Mouse (Mus musculus): ENCODE measurements at regions not wholly inside any gene's neighbourhood (a gene's known extent, or its start where the extent isn't known, plus 50 kb on each side); places are given as distances from the start of the nearest gene placed in this dataset.

DNA sequence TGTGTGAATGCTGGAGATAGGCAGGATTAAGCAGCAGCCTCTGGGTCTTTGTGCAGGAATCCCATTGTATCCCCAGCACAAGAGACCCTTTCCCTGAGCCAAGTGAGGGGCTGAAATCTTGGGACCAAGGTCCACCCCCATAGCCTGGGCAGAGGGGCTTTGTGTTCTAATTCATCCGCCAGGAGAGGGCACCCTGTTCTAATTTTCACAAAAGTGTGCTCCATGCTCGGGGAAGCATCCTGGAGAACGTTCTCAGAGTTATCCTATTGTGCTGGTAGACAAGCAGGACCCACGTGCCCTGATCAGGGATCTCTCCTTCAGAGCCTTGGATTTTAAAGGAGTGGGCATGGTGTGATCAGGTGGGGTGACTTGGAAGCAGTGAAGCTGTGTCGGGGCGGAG is 191.5 kb upstream of the 4931429L15Rik start:
- Histone ChIP-seq H3K4me1 (replicated peaks; ENCODE audit: control insufficient read depth, insufficient read depth, low read length) (no peaks in the 10 kb centered on the region), H3K27ac (ENCODE audit: control insufficient read depth, insufficient read depth, low read length) (no peak overlapping the region), H3K36me3 (ENCODE audit: control insufficient read depth, insufficient read depth, low read length) (no peaks in the 10 kb centered on the region), H3K4me3 (ENCODE audit: control insufficient read depth, insufficient read depth, low read length) (no peak overlapping the region), H3K27me3 (ENCODE audit: control insufficient read depth, insufficient read depth, low read length) (no peaks in the 10 kb centered on the region)
- TF ChIP-seq CTCF (IDR thresholded peaks at IDR 0.05; ENCODE audit: borderline replicate concordance, control insufficient read depth, extremely low read depth, insufficient read depth, low read length, poor library complexity) (no peak), POLR2A (IDR thresholded peaks at IDR 0.05; ENCODE audit: control insufficient read depth, extremely low read depth, insufficient read depth, low read length, poor library complexity) (no peak)
- DNase-seq, result no peak
- 72% methylated on average over 6 of the region's 6 CpGs for WGBS

DNA sequence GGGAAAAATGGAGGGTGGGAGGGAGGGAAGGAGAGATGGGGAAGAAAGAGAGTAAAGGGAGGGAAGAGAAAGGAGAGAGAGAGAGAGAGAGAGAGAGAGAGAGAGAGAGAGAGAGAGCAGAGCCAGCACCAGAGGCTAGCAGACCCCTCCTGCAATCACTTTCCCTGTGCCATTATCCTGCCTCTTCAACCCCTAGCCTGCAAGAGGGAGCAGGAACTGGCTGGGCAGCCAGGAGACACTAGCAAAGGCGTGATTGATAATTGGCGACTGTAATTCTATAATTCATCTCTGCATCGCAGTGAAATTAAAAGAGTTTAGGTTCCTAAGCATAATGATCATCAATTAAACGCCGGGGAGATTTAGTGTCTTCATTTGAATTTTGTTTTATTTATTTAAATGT is 190.1 kb upstream of the 4931429L15Rik start:
- TF ChIP-seq CTCF (IDR thresholded peaks at IDR 0.05; ENCODE audit: borderline replicate concordance, control insufficient read depth, extremely low read depth, insufficient read depth, low read length, poor library complexity) (no peak), POLR2A (IDR thresholded peaks at IDR 0.05; ENCODE audit: control insufficient read depth, extremely low read depth, insufficient read depth, low read length, poor library complexity) (no peak)
- WGBS, result 74% methylated on average over 5 of the region's 5 CpGs
- H3K4me3 ChIP-seq (ENCODE audit: control insufficient read depth, insufficient read depth, low read length), result no peak overlapping the region
- no peaks in the 10 kb centered on the region for H3K36me3 ChIP-seq (ENCODE audit: control insufficient read depth, insufficient read depth, low read length)
- no peaks in the 10 kb centered on the region for H3K4me1 ChIP-seq (replicated peaks; ENCODE audit: control insufficient read depth, insufficient read depth, low read length)
- no peak overlapping the region for H3K27ac ChIP-seq (ENCODE audit: control insufficient read depth, insufficient read depth, low read length)
- DNase-seq, result no peak
- H3K27me3 ChIP-seq (ENCODE audit: control insufficient read depth, insufficient read depth, low read length), result no peaks in the 10 kb centered on the region

- no peaks in the 10 kb centered on the region for H3K4me1 ChIP-seq (replicated peaks; ENCODE audit: control insufficient read depth, insufficient read depth, low read length)
- TF ChIP-seq POLR2A (IDR thresholded peaks at IDR 0.05; ENCODE audit: control insufficient read depth, extremely low read depth, insufficient read depth, low read length, poor library complexity) (no peak), CTCF (IDR thresholded peaks at IDR 0.05; ENCODE audit: borderline replicate concordance, control insufficient read depth, extremely low read depth, insufficient read depth, low read length, poor library complexity) (no peak)
- H3K36me3 ChIP-seq (ENCODE audit: control insufficient read depth, insufficient read depth, low read length), result no peaks in the 10 kb centered on the region
- no peak overlapping the region for H3K4me3 ChIP-seq (ENCODE audit: control insufficient read depth, insufficient read depth, low read length)
- H3K27me3 ChIP-seq (ENCODE audit: control insufficient read depth, insufficient read depth, low read length), result no peaks in the 10 kb centered on the region
- no peak for DNase-seq
- WGBS, result 40% methylated on average over 5 of the region's 5 CpGs
- H3K27ac ChIP-seq (ENCODE audit: control insufficient read depth, insufficient read depth, low read length), result no peak overlapping the region
These were observed 189.7 kb upstream of the 4931429L15Rik start for GRCm38 (mm10) chr9:46509458-46509857.

DNA sequence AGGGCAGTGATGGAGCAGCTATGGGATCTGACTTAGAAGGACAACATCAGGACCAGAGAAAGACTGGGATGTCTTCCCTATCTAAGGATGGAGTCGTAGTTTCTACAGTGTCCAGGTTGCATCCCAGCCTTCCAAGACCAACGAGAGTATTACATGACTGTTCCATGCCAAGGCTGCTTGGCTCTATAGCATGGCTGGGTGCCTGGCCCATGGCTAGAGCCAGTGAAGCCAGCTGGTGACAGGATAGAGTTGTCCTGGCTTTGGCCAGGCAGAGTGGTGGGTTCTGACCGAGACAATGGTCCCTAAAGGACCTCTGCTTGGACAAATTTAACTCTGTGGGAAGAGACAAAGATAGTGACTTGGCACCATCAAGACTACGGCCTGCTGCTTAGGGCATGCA is 187.2 kb upstream of the 4931429L15Rik start:
- DNase-seq, result no peak
- no peaks in the 10 kb centered on the region for H3K4me1 ChIP-seq (replicated peaks; ENCODE audit: control insufficient read depth, insufficient read depth, low read length)
- TF ChIP-seq POLR2A (IDR thresholded peaks at IDR 0.05; ENCODE audit: control insufficient read depth, extremely low read depth, insufficient read depth, low read length, poor library complexity) (no peak), CTCF (IDR thresholded peaks at IDR 0.05; ENCODE audit: borderline replicate concordance, control insufficient read depth, extremely low read depth, insufficient read depth, low read length, poor library complexity) (no peak)
- no peaks in the 10 kb centered on the region for H3K27me3 ChIP-seq (ENCODE audit: control insufficient read depth, insufficient read depth, low read length)
- 77% methylated on average over 4 of the region's 4 CpGs for WGBS
- no peaks in the 10 kb centered on the region for H3K36me3 ChIP-seq (ENCODE audit: control insufficient read depth, insufficient read depth, low read length)
- no peak overlapping the region for H3K4me3 ChIP-seq (ENCODE audit: control insufficient read depth, insufficient read depth, low read length)
- no peak overlapping the region for H3K27ac ChIP-seq (ENCODE audit: control insufficient read depth, insufficient read depth, low read length)

GRCm38 (mm10) chr9:46504536-46504935 is 184.8 kb upstream of the 4931429L15Rik start:
- no peak for TF ChIP-seq POLR2A (IDR thresholded peaks at IDR 0.05; ENCODE audit: control insufficient read depth, extremely low read depth, insufficient read depth, low read length, poor library complexity)
- no peak for TF ChIP-seq CTCF (IDR thresholded peaks at IDR 0.05; ENCODE audit: borderline replicate concordance, control insufficient read depth, extremely low read depth, insufficient read depth, low read length, poor library complexity)
- H3K4me3 ChIP-seq (ENCODE audit: control insufficient read depth, insufficient read depth, low read length), result no peak overlapping the region
- no peaks in the 10 kb centered on the region for H3K36me3 ChIP-seq (ENCODE audit: control insufficient read depth, insufficient read depth, low read length)
- WGBS, result 60% methylated on average over 12 of the region's 12 CpGs
- no peak for DNase-seq
- H3K27ac ChIP-seq (ENCODE audit: control insufficient read depth, insufficient read depth, low read length), result no peak overlapping the region
- H3K4me1 ChIP-seq (replicated peaks; ENCODE audit: control insufficient read depth, insufficient read depth, low read length), result no peaks in the 10 kb centered on the region
- no peaks in the 10 kb centered on the region for H3K27me3 ChIP-seq (ENCODE audit: control insufficient read depth, insufficient read depth, low read length)

DNA sequence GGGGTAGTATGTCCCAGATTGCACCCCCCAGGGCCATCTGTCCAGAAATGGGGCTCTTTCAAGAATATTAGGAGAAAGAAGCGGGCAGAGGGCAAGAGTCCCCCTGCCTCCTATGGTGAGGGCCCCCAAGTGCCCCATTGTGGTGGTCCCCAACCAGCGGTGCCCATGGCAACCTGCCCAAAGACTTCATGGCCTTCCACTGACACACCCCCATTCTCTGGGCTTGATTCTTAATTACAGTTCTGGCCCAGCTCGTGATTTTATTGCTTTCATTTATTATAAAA is 184.3 kb upstream of the 4931429L15Rik start:
- Histone ChIP-seq H3K27me3 (ENCODE audit: control insufficient read depth, insufficient read depth, low read length) (no peaks in the 10 kb centered on the region), H3K4me1 (replicated peaks; ENCODE audit: control insufficient read depth, insufficient read depth, low read length) (no peaks in the 10 kb centered on the region), H3K27ac (ENCODE audit: control insufficient read depth, insufficient read depth, low read length) (no peak overlapping the region), H3K4me3 (ENCODE audit: control insufficient read depth, insufficient read depth, low read length) (no peak overlapping the region), H3K36me3 (ENCODE audit: control insufficient read depth, insufficient read depth, low read length) (no peaks in the 10 kb centered on the region)
- TF ChIP-seq POLR2A (IDR thresholded peaks at IDR 0.05; ENCODE audit: control insufficient read depth, extremely low read depth, insufficient read depth, low read length, poor library complexity) (no peak), CTCF (IDR thresholded peaks at IDR 0.05; ENCODE audit: borderline replicate concordance, control insufficient read depth, extremely low read depth, insufficient read depth, low read length, poor library complexity) (no peak)
- DNase-seq, result no peak
- 81% methylated on average over 3 of the region's 3 CpGs for WGBS

- H3K27me3 ChIP-seq (ENCODE audit: control insufficient read depth, insufficient read depth, low read length), result no peaks in the 10 kb centered on the region
- H3K27ac ChIP-seq (ENCODE audit: control insufficient read depth, insufficient read depth, low read length), result no peak overlapping the region
- no peaks in the 10 kb centered on the region for H3K4me1 ChIP-seq (replicated peaks; ENCODE audit: control insufficient read depth, insufficient read depth, low read length)
- WGBS, result 87% methylated on average over 8 of the region's 8 CpGs
- H3K36me3 ChIP-seq (ENCODE audit: control insufficient read depth, insufficient read depth, low read length), result no peaks in the 10 kb centered on the region
- DNase-seq, result no peak
- H3K4me3 ChIP-seq (ENCODE audit: control insufficient read depth, insufficient read depth, low read length), result no peak overlapping the region
- TF ChIP-seq POLR2A (IDR thresholded peaks at IDR 0.05; ENCODE audit: control insufficient read depth, extremely low read depth, insufficient read depth, low read length, poor library complexity) (no peak), CTCF (IDR thresholded peaks at IDR 0.05; ENCODE audit: borderline replicate concordance, control insufficient read depth, extremely low read depth, insufficient read depth, low read length, poor library complexity) (no peak)
These were observed 183.7 kb upstream of the 4931429L15Rik start for GRCm38 (mm10) chr9:46503321-46504132.

Data from thymus, adult 2 months (tissue).